Mouse (Mus musculus) liver, embryonic 11.5 days (tissue): Measurements from ENCODE around the gene Rbbp9. TPM values are rescaled to one million over a fixed set of nuclear protein-coding genes. Genes with fewer than 3 reads are reported as not detected.
A peak's percentile ranks its signal among the peaks of the same experiment; 100 is the strongest.

ENCODE experiments used
- ATAC-seq: fragments of 200-750 bp; cut with Nextera tagmentation; replicated peaks from 2 replicates; pipeline ENCODE4 v1.8.0; 2017; ENCODE audit warnings: moderate number of reproducible peaks, mild to moderate bottlenecking, moderate TSS enrichment, moderate library complexity; ENCODE audit not compliant: low FRiP score
- DNase-seq: peaks from one replicate; pipeline ENCODE4 v3.0.0-alpha.2; 2017; ENCODE audit warnings: low spot score
- H3K27ac ChIP-seq: fragments of 300-500 bp; sonication (generic); 2 replicates; pipeline ENCODE4 v1.5.1; 2014; ENCODE audit warnings: mild to moderate bottlenecking, low read depth, low read length, control low read depth
- H3K27me3 ChIP-seq: fragments of 300-500 bp; sonication (generic); replicated peaks from 2 replicates; pipeline ENCODE4 v1.6.1; 2014; ENCODE audit warnings: low read length, mixed read lengths; ENCODE audit not compliant: control insufficient read depth, insufficient read depth
- H3K36me3 ChIP-seq: fragments of 300-500 bp; sonication (generic); 2 replicates; pipeline ENCODE4 v1.6.1; 2014; ENCODE audit warnings: mild to moderate bottlenecking, low read length, moderate library complexity, mixed read lengths; ENCODE audit not compliant: control insufficient read depth, insufficient read depth
- H3K4me1 ChIP-seq: fragments of 300-500 bp; sonication (generic); replicated peaks from 2 replicates; pipeline ENCODE4 v1.6.1; 2014; ENCODE audit warnings: low read length, mixed read lengths; ENCODE audit not compliant: control insufficient read depth, insufficient read depth
- H3K4me2 ChIP-seq: fragments of 300-500 bp; sonication (generic); 2 replicates; pipeline ENCODE4 v1.6.1; 2014; ENCODE audit warnings: mild to moderate bottlenecking, control low read depth, moderate library complexity
- H3K4me3 ChIP-seq: fragments of 300-500 bp; sonication (generic); 2 replicates; pipeline ENCODE4 v1.5.1; 2014; ENCODE audit warnings: low read depth, low read length, control low read depth
- H3K9ac ChIP-seq: fragments of 300-500 bp; sonication (generic); 2 replicates; pipeline ENCODE4 v1.6.1; 2014; ENCODE audit warnings: low read depth, low read length, control low read depth
- H3K9me3 ChIP-seq: fragments of 300-500 bp; sonication (generic); 2 replicates; pipeline ENCODE4 v1.6.1; 2016; ENCODE audit warnings: low read length, inconsistent platforms, mixed read lengths; ENCODE audit not compliant: control insufficient read depth
- WGBS: fragments of 180-500 bp; shearing (Covaris S2); extraction: QIAGEN DNeasy Blood & Tissue Kit; methylation state at CpG from one replicate; pipeline ENCODE4 v1.1.7; 2014; 5-methylcytosine and 5-hydroxymethylcytosine counted together
- polyA plus RNA-seq: library from polyadenylated mRNA; unstranded; fragments of >200 nt; fragmentation: Nextera tagmentation; extraction: Ambion mirVana; gene quantifications from 2 replicates; pipeline ENCODE4 v1.2.1, GENCODE M21; 2014

Rbbp9 gene
- polyA plus RNA-seq, 1 experiment from 2014 or later: 33.8 TPM

- DNase-seq (no peak), ATAC-seq (peak; percentile 21; the same call in 1 of the 2 replicates)
- peak overlapping the region; percentile 65 for H3K27ac ChIP-seq
- peak overlapping the region; percentile 80 for H3K4me3 ChIP-seq
- 3% methylated on average over 14 of the region's 14 CpGs for WGBS
- H3K4me1 ChIP-seq: peaks cover 9% of the 10 kb centered on the region; the same call in 1 of the 2 replicates
- H3K9ac ChIP-seq: peak overlapping the region; percentile 81
- H3K4me2 ChIP-seq: peak overlapping the region; percentile 75
- no peaks in the 10 kb centered on the region for H3K27me3 ChIP-seq
- H3K36me3 ChIP-seq: no peaks in the 10 kb centered on the region; the same call in 1 of the 2 replicates
- no peaks in the 10 kb centered on the region for H3K9me3 ChIP-seq
Measured at GRCm38 (mm10) chr2:144555286-144555819, 4.7 kb upstream of the Rbbp9 start.

GRCm38 (mm10) chr2:144553905-144554304, 3.2 kb upstream of the Rbbp9 start:
- Histone ChIP-seq H3K36me3 (no peaks in the 10 kb centered on the region), H3K9ac (no peak overlapping the region), H3K4me1 (peaks cover 11% of the 10 kb centered on the region; the same call in 1 of the 2 replicates), H3K27me3 (no peaks in the 10 kb centered on the region), H3K9me3 (no peaks in the 10 kb centered on the region), H3K4me2 (no peak overlapping the region), H3K27ac (no peak overlapping the region), H3K4me3 (no peak overlapping the region)
- WGBS: 97% methylated on average over 3 of the region's 3 CpGs
- DNase-seq (no peak), ATAC-seq (no peak)

DNA sequence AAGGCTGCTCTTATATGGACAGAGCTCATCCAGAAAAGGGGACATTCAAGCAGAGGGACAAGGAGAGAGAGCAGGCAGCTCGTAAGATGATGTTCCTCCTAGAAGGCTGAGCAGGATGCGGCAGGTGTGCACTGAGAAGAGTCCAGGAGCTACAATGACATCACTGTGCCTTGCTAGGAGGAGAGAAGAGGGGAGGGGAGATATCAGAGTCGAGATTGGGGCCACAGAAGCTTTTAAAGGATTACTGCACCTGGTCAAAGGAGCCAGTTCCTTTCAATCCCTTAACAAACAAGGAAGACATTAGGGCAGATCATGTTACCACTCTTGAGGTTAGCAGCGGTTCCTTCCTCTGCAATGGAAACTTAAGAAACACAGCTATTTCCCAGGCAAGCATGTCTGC, 3.1 kb downstream of the Rbbp9 start:
- 0 out of 2 replicates have a peak, but pooled peaks cover 2% of the 10 kb centered on the region for H3K4me1 ChIP-seq
- H3K9ac ChIP-seq: no peak overlapping the region
- ATAC-seq (no peak), DNase-seq (no peak)
- peaks cover 8% of the 10 kb centered on the region; the same call in 1 of the 2 replicates for H3K36me3 ChIP-seq
- H3K27ac ChIP-seq: no peak overlapping the region
- no peak overlapping the region for H3K4me2 ChIP-seq
- 85% methylated on average over 4 of the region's 4 CpGs for WGBS
- H3K4me3 ChIP-seq: no peak overlapping the region
- no peaks in the 10 kb centered on the region for H3K27me3 ChIP-seq
- H3K9me3 ChIP-seq: no peaks in the 10 kb centered on the region

DNA sequence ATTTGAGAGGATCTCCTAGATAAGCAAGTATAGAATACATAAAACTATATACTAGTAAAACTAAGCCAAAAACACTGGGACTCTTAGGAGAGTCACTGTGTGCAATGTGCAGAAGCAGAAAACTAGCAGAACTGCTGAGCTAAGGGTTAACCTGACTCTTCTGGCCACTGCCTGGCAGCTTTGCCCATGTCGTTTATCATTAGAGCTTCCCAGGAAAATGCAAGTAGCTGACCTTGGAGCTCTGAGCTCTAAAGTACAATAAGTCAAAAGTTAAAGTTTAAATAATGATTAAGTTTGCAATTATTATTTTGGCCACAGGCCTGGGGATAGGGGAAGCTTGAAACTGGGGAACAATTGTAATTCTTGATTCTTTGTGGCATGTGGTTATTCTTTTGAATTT, 5.2 kb downstream of the Rbbp9 start:
- DNase-seq (no peak), ATAC-seq (no peak)
- 0 out of 2 replicates have a peak, but pooled peaks cover 2% of the 10 kb centered on the region for H3K4me1 ChIP-seq
- H3K9me3 ChIP-seq: no peaks in the 10 kb centered on the region
- no peaks in the 10 kb centered on the region for H3K27me3 ChIP-seq
- no peak overlapping the region for H3K4me2 ChIP-seq
- H3K9ac ChIP-seq: no peak overlapping the region
- peaks cover 12% of the 10 kb centered on the region; the same call in 1 of the 2 replicates for H3K36me3 ChIP-seq
- WGBS: 33% methylated on average over 1 of the region's 1 CpGs
- no peak overlapping the region for H3K27ac ChIP-seq
- no peak overlapping the region for H3K4me3 ChIP-seq

DNA sequence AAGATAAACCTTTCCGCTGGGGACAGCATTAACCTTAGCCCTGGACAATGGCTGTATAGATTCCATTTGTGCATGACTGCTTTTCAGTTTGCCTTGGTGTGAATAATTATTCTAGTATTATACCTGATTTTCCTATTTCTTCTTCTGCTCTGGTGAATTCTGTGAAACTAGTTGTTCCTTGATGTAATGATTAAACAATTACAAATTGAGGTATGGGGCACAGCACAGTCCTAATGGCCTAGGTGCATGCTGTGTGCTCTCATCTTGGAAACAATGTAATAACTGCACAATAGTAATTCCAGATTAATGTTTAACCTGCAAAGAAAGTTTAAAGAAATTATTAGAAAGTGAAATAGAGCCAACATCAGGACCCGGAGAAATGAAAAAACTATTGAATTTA, 5.6 kb downstream of the Rbbp9 start:
- no peaks in the 10 kb centered on the region for H3K27me3 ChIP-seq
- no peak for ATAC-seq
- H3K27ac ChIP-seq: no peak overlapping the region
- H3K4me3 ChIP-seq: no peak overlapping the region
- no peaks in the 10 kb centered on the region for H3K9me3 ChIP-seq
- 0 out of 2 replicates have a peak, but pooled peaks cover 2% of the 10 kb centered on the region for H3K4me1 ChIP-seq
- DNase-seq: no peak
- H3K36me3 ChIP-seq: peaks cover 12% of the 10 kb centered on the region; the same call in 1 of the 2 replicates
- WGBS: 94% methylated on average over 2 of the region's 2 CpGs
- no peak overlapping the region for H3K9ac ChIP-seq
- H3K4me2 ChIP-seq: no peak overlapping the region

DNA sequence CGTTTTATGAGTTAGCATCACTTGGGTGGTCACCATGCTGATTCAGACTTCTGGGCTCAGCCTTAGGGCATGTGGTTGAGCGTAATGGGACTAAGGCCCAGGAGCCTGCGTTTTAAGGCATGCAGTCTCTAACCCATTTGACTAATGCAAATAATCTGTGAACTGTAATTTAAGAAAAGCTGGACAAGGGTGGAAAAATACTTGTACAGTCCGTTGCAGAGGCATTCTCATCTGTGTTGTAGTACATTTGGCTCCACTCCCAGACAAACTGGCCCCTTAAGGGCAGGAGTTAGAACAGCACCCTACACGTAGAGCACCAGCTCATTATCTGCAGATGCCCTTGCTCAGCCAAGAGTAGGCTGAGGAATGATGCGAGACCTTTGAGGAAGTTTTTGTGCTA, 6.0 kb downstream of the Rbbp9 start:
- no peaks in the 10 kb centered on the region for H3K27me3 ChIP-seq
- no peak overlapping the region for H3K9ac ChIP-seq
- H3K9me3 ChIP-seq: no peaks in the 10 kb centered on the region
- H3K27ac ChIP-seq: no peak overlapping the region
- H3K36me3 ChIP-seq: peaks cover 14% of the 10 kb centered on the region; the same call in 1 of the 2 replicates
- H3K4me1 ChIP-seq: no peaks in the 10 kb centered on the region
- 84% methylated on average over 6 of the region's 6 CpGs for WGBS
- ATAC-seq (no peak), DNase-seq (no peak)
- H3K4me2 ChIP-seq: no peak overlapping the region
- no peak overlapping the region for H3K4me3 ChIP-seq

DNA sequence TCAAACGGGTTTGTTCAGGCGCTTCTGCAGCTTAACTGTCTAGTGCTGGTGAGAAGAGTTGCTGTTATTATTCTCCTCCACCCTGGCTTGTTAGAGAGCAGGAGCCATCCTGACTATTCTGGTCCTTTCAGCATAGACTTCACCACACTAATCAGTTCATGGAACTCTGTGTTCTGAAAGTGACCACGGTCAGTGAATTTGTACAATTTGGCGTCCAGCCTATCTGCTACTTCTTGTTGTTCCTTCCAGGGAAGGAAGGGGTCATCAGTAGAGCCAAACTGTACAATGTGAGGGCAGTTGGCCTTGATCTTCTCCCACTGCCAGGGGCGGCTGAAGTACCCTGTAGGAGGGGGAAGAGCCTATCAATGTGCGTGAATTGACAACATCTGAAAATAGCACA, 7.0 kb downstream of the Rbbp9 start:
- H3K4me2 ChIP-seq: no peak overlapping the region
- H3K9me3 ChIP-seq: no peaks in the 10 kb centered on the region
- no peaks in the 10 kb centered on the region for H3K4me1 ChIP-seq
- H3K4me3 ChIP-seq: no peak overlapping the region
- no peak for DNase-seq
- H3K36me3 ChIP-seq: peaks cover 21% of the 10 kb centered on the region; the same call in 1 of the 2 replicates
- no peak overlapping the region for H3K27ac ChIP-seq
- 82% methylated on average over 6 of the region's 6 CpGs for WGBS
- no peak for ATAC-seq
- no peaks in the 10 kb centered on the region for H3K27me3 ChIP-seq
- H3K9ac ChIP-seq: no peak overlapping the region

GRCm38 (mm10) chr2:144541246-144541645, 9.4 kb downstream of the Rbbp9 start:
- H3K4me3 ChIP-seq: no peak overlapping the region
- no peaks in the 10 kb centered on the region for H3K27me3 ChIP-seq
- no peaks in the 10 kb centered on the region for H3K4me1 ChIP-seq
- H3K27ac ChIP-seq: no peak overlapping the region
- WGBS: 86% methylated on average over 4 of the region's 4 CpGs
- DNase-seq (no peak), ATAC-seq (no peak)
- H3K9ac ChIP-seq: no peak overlapping the region
- peaks cover 29% of the 10 kb centered on the region; the same call in 1 of the 2 replicates for H3K36me3 ChIP-seq
- no peak overlapping the region for H3K4me2 ChIP-seq
- no peaks in the 10 kb centered on the region for H3K9me3 ChIP-seq

DNA sequence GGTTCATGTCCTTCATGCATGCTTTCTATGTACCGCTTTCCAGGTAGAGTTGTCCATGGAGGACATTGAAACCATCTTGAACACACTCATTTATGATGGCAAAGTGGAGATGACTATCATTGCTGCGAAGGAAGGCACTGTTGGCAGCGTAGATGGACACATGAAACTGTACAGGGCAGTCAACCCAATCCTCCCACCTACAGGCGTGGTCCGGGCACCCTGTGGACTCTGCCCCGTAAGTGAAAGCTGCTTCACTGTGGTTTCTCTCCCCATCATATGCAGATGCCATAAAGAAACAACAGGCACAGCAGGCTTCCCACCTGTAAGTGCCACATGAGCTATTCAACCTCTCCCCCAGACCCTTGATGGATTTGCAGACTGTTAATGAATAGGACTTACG, 13.5 kb downstream of the Rbbp9 start:
- Histone ChIP-seq H3K9ac (no peak overlapping the region), H3K27ac (no peak overlapping the region), H3K4me1 (no peaks in the 10 kb centered on the region), H3K4me2 (no peak overlapping the region), H3K9me3 (no peaks in the 10 kb centered on the region), H3K4me3 (no peak overlapping the region), H3K36me3 (peaks cover 56% of the 10 kb centered on the region), H3K27me3 (no peaks in the 10 kb centered on the region)
- no peak for DNase-seq
- 92% methylated on average over 7 of the region's 7 CpGs for WGBS
- no peak for ATAC-seq
